Mouse (Mus musculus) urinary bladder, postnatal 4 days (tissue): ENCODE results near the gene Gabbr2.

Experiments
- DNase-seq, 2 experiments: peaks; one replicate each; pipeline ENCODE4 v3.0.0; 2021 to 2022; ENCODE audit warnings: low spot score in 2 of 2

Gene Gabbr2

DNA sequence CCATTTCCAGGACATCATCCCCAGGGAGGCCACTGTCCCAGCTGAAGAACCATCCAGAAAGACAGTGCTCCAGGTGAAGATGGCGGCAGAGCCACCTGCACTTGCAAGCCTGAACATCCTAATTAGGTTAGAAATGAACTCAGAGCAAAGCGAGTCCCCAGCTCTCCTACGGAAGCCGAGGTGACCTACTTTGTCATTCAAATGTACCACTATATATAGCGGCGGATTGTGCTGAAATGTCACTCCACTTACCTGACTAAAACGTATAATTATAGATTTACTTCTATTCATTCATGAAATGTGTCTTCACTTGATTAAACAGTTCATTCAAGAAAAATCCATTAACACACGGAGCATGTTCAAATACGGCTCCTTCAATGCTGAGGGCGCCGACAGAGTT lies 170.0 kb downstream of the Gabbr2 start:
- no peak for DNase-seq

- no peak for DNase-seq
Measured at GRCm38 (mm10) chr4:46814954-46815353, 176.7 kb downstream of the Gabbr2 start.

DNA sequence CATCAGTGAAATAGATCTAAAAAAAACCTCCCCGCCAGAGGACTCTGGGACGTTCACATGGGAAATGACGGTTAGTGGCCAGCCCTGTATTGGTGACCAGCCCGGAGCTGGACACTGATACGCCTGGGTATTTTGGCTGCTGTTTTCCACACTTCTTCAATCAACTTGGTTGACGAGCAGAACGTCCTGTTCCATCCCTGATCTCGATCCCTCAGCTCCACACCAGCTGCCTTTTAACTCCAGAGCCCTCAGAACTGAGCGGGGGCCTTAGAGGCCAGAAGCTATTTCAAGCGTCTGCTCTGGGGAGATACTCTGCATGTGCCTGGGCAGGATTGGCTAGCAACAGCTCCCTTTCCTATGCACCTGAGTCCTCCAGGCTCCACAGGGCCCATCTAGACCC lies 177.4 kb downstream of the Gabbr2 start:
- no peak for DNase-seq

DNA sequence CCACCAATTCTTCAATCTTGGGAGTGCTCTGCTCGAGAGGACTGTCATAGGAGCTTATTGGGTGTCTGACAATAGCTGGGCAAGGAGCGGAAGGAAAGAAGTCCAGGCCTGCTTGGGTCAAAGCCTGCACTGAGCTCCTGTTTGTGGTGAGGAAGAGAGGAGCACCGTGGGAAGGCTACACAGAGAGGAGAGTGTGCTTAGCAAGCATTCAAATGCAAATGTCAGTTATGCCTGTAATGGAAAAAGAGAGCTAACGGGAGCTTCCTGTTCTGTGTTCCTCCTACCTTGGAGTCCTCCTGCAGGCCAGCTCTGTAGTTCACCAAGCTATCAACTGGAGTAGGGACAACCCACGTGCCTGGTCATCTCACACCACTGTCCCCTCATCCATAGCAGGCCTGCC lies 180.5 kb downstream of the Gabbr2 start:
- DNase-seq, result no peak

DNA sequence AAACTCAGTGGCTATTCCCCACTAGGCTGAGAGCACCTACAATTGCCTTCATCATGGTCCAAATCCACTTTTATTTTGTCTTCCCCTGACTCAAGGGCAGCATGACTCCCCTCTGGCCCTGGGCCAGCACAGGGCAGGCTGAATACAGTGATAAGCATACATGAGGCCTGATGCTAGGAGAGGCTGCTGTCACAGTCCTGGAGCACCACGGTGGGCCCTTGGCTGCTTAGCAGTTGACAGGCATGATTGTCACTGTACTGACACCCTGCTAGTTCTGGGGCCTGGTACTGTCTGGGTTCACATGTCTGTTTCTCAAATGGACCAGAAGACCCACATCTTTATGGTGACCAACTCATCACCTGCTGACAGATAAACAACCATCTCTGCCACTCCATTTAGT lies 184.8 kb downstream of the Gabbr2 start:
- DNase-seq, result no peak

DNA sequence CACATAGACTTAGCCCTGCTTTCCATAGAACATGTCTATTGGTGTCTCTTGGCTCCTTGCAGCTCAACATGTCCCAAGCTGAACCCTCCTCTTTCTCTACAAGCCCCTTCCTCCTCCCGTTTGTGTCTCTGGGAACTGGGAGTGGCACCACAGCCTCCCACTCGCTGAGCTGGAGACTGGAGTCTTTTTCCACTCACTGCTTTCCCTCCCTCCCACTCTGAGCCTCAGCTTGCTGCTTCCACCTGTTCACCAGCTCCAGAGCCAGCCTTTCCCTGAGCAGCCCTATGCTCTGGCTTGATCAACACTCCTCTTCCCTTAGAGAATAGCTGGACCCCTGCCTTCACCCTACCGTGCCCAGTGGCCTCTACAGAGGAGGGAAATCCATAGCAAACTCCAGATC lies 185.8 kb downstream of the Gabbr2 start:
- no peak for DNase-seq

DNA sequence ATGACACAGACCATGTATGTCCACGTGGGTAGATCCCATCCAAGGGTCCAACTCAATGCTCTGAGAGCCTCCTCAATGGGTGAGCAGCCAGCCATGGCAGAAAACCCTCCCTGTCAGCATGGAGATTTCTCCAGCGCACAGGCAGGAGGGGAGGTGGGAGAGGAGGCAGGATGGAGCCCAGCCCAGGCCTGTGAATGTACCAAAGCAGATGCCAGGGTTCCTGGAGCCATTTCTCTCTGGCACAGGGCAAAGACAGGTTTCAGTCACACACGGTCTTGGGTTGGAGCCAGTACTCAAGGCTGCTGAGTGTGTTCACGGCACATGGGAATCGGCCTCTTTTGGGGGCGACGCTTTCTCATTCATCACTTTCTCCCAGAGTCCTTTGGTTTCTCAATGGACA lies 189.3 kb downstream of the Gabbr2 start:
- no peak for DNase-seq

- no peak for DNase-seq
Measured at GRCm38 (mm10) chr4:46799904-46800303, 191.8 kb downstream of the Gabbr2 start.

GRCm38 (mm10) chr4:46795707-46796106 lies 196.0 kb downstream of the Gabbr2 start:
- DNase-seq, result no peak

GRCm38 (mm10) chr4:46794583-46794982 lies 197.1 kb downstream of the Gabbr2 start:
- no peak for DNase-seq

DNA sequence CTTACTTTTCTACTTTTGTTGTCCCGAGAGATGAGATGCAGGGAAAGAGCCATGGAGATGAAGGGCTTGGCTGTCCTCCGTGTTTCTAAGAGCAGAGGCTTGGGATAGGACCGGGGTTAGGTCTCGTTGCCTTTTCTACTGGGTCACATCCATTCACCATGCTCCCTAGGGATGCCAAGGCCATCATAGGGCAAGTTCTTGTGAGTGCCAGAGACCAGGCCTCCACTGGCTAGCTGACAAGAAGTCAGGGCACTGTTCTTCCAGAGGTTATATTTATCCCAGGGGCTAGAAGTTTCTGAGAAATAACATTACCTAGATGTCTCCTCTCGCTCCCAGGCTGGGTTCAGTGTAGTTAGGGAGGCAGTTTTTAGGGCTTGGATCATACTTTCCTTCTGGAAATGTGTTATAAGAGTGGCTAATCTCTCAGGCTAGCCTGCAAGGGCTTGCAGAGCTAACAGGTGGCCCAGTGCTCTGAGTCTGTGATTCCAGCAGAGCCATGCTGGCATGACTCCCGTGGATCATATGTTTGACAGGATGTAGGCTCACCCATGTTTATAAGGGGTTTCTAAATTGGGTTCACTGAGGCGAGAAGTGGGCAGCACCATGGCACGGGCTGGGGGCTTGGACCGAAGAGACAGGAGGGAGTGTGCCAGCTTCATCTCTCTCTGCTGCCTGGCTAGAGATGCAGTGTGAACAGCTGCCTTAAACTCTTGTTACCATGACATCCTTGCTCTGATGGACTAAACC lies 199.2 kb downstream of the Gabbr2 start:
- DNase-seq, result no peak

DNA sequence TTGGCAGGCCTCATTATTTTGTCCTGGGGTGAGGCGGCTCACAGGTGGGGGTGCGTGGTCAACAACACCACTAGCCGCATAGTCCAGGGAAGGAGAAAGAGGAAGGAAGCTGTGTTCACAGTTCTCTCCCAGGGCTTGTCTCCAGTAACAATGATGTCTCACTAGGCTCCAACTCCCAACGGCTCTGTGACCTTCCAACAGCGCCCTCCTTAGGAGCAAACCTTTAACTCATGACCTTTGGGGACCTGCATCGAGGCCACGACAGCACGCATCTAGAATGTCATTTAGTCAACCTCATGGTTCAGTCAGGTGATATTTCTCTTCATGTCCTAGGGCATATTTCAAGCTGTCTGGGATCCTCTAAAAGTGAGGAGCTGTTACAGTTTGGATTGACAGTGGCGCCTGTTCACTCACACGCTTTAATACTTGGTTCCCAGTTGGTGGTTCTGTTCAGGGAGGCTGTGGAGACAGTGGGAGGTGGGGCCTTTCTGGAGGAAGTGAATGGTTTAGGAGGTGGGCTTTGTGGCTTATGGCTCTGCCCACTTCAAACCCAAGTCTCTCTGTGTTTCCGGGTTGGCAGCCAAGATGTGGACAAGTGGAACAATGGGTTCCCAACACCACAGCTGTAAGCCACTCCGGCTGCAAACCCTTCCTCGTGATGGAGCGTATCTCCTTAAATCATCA lies 200.3 kb downstream of the Gabbr2 start:
- DNase-seq, result no peak

GRCm38 (mm10) chr4:46790609-46791267 lies 200.9 kb downstream of the Gabbr2 start:
- no peak for DNase-seq

DNA sequence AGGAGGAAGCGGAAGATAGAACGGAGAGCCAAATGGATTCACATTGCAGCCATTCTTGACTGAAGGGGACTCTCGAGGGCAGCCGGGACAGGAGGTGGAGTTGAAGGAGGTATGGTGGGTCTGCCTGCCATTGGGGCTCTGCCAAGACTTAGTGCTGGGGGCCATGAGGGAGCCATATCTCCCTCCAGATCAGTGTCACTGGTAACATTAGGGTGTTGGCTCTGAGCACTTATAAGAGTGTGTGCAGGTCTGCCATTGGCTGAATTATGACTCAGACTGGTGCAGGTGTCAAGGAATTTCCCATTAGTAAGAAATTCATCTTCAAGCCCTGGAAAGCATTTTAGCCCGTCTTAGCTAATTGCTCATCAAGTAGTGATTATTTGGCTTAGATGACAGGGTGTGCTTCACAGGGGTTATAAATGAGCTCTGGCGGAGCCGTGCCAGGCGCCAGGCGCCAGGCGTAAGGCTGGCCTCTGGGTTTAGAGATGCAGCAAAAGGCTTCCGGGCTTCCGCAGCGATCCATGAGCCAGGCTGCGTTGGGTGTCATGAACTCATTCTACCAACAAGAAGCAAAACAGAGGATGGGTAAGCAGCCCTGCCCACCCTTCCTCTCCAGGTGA lies 207.1 kb downstream of the Gabbr2 start:
- no peak for DNase-seq

DNA sequence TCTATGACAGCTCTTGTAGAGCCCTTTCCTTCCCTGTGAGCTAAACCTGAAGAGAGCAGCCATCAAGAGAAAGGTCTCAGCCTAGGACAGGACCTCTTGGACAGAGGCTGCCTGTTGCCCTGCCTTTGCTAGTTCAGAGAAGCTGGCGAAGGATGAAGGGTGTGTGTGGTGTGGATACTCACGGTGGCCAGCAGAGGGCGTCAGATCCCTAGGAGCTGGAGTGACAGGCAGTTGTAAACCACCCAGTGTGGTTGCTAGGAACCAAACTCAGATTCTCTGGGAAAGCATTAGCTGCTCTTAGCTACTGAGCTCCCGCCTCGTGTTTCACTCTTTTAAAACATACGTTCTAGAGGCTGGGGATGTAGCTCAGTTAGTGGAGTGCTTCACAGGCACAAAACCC lies 210.6 kb downstream of the Gabbr2 start:
- DNase-seq, result no peak

GRCm38 (mm10) chr4:46775959-46776358 lies 215.7 kb downstream of the Gabbr2 start:
- no peak for DNase-seq

- DNase-seq, result no peak
Measured at GRCm38 (mm10) chr4:46774652-46775051, 217.0 kb downstream of the Gabbr2 start.

- DNase-seq, result no peak
Measured at GRCm38 (mm10) chr4:46773243-46773642, 218.4 kb downstream of the Gabbr2 start.

DNA sequence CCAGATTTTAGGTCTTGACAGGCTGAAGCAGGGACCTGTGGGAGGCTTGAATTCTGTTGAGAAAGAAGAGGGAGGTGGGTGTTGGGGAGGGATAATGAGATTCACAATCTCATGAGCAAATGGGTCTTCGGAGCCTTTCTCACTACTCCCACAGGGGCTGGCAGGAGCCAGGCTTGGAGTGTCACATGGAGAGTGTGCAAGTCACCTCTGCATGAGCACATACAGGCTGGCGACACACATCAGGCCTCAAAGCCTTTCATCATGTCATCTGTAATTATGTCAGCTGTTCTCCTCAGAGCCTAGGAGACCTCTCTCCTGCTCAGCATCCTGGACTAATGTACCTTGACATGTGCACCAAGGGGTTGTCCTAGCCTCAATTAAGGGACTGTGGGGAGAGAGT lies 219.1 kb downstream of the Gabbr2 start:
- no peak for DNase-seq

DNA sequence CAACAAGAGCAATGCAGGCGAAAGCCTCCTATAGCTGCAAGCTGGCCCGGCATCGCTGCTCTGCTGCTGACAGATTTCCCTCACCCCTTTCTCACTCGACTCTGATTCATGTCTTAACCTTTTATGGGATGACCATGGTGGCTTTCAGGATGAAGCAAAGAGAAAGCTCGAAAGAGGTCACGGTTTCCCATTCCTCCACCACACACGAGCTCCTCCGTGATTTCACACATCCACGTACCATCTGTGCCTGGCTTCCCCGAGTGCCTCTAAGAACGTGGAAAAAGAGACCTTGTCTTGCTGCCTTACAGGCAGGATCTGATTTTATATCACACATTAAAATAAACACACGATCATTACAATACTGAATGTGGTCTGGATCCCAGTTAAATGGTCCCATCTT lies 220.6 kb downstream of the Gabbr2 start:
- no peak for DNase-seq

GRCm38 (mm10) chr4:46770635-46771034 lies 221.0 kb downstream of the Gabbr2 start:
- no peak for DNase-seq

GRCm38 (mm10) chr4:46770090-46770489 lies 221.6 kb downstream of the Gabbr2 start:
- no peak for DNase-seq

- no peak for DNase-seq
Measured at GRCm38 (mm10) chr4:46766326-46766725, 225.3 kb downstream of the Gabbr2 start.
